Mouse (Mus musculus) limb, embryonic 11.5 days (tissue): ENCODE measurements around the gene Elmsan1. TPM values are rescaled to one million over a fixed set of nuclear protein-coding genes. Genes with fewer than 3 reads are reported as not detected.
A peak's percentile ranks its signal among the peaks of the same experiment; 100 is the strongest.

Experiments used
- ATAC-seq: fragments of 200-750 bp; cut with Nextera tagmentation; 2 replicates; pipeline ENCODE4 v1.8.0; 2017; ENCODE audit warnings: low read depth; ENCODE audit not compliant: insufficient number of reproducible peaks, low FRiP score, low TSS enrichment
- DNase-seq: peaks from one replicate; pipeline ENCODE4 v3.0.0-alpha.2; 2015; ENCODE audit warnings: low spot score
- H3K27ac ChIP-seq: fragments of 300-500 bp; sonication (generic); replicated peaks from 2 replicates; pipeline ENCODE4 v1.5.1; 2014; ENCODE audit warnings: low read depth, mild to moderate bottlenecking, low read length
- H3K27me3 ChIP-seq: fragments of 300-500 bp; sonication (generic); 2 replicates; pipeline ENCODE4 v1.6.1; 2014; ENCODE audit warnings: mild to moderate bottlenecking, low read length, mixed read lengths; ENCODE audit not compliant: control insufficient read depth, insufficient read depth
- H3K36me3 ChIP-seq: fragments of 300-500 bp; sonication (generic); 2 replicates; pipeline ENCODE4 v1.6.1; 2014; ENCODE audit warnings: mild to moderate bottlenecking, low read length, moderate library complexity, mixed read lengths; ENCODE audit not compliant: control insufficient read depth, insufficient read depth
- H3K4me1 ChIP-seq: fragments of 300-500 bp; sonication (generic); 2 replicates; pipeline ENCODE4 v1.6.1; 2014; ENCODE audit warnings: low read length, mixed read lengths; ENCODE audit not compliant: control insufficient read depth, insufficient read depth
- H3K4me2 ChIP-seq: fragments of 300-500 bp; sonication (generic); 2 replicates; pipeline ENCODE4 v1.6.1; 2014; ENCODE audit warnings: low read depth, mild to moderate bottlenecking, moderate library complexity; ENCODE audit not compliant: severe bottlenecking
- H3K4me3 ChIP-seq: fragments of 300-500 bp; sonication (generic); 2 replicates; pipeline ENCODE4 v1.5.1; 2014; ENCODE audit warnings: low read depth, low read length
- H3K9ac ChIP-seq: fragments of 300-500 bp; sonication (generic); 2 replicates; pipeline ENCODE4 v1.6.1; 2014; ENCODE audit warnings: mild to moderate bottlenecking, low read length
- H3K9me3 ChIP-seq: fragments of 300-500 bp; sonication (generic); 2 replicates; pipeline ENCODE4 v1.6.1; 2016; ENCODE audit warnings: low read length; ENCODE audit not compliant: control insufficient read depth
- WGBS: fragments of 180-500 bp; shearing (Covaris S2); extraction: QIAGEN DNeasy Blood & Tissue Kit; methylation state at CpG from one replicate; pipeline ENCODE4 v1.1.7; 2014; 5-methylcytosine and 5-hydroxymethylcytosine counted together
- polyA plus RNA-seq: library from polyadenylated mRNA; unstranded; fragments of >200 nt; fragmentation: Nextera tagmentation; extraction: Ambion mirVana; gene quantifications from 2 replicates; pipeline ENCODE4 v1.2.1, GENCODE M21; 2014

Elmsan1 gene
- polyA plus RNA-seq, 1 experiment from 2014 or later = 6.1 TPM

DNA sequence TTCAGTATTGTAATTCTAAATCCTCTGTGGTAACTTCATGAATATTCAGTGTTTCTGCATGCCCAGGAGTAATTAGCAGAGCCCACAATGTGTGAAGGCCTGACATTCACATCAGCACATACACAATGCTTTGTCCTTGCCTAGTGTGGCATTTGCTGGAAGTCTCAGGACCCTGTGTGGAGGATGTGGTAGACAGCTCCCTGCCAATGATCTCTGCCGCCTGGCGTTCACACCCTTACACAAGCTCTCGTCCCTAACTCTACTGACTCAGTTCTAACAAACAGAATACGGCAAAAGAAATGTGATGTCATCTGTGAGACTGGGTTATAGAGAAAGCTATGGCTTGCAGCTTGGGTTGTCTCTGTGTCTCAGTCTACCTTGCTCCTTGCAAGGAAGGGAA, 1.8 kb upstream of the Elmsan1 start:
- Histone ChIP-seq H3K27ac (no peak overlapping the region), H3K9me3 (no peaks in the 10 kb centered on the region), H3K9ac (no peak overlapping the region), H3K4me1 (peaks cover 17% of the 10 kb centered on the region), H3K4me3 (no peak overlapping the region), H3K4me2 (no peak overlapping the region), H3K36me3 (no peaks in the 10 kb centered on the region), H3K27me3 (no peaks in the 10 kb centered on the region)
- ATAC-seq (no peak), DNase-seq (no peak)
- WGBS = 73% methylated on average over 4 of the region's 4 CpGs

DNA sequence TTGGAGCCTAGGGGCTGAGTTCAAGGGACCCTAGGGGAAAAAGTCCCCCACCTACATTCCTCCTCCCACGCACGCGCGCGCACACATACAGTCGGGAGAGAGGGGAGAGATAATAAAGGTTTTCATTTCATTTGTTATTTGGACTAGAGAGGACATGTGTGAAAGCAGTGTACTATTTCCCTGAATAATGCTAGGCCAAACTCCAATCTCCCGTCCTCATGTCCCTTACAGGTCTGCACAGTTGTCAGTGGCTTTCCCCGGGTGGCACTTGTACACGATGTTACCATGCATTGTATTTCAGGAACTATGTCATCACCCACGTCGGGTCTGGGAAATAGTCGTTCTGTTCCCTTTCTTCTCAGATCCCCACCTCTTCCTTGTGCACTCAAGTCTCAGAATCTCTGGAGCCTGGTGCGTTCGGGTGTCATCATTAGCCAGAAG, 460 bp upstream of the Elmsan1 start:
- DNase-seq (no peak), ATAC-seq (no peak)
- Histone ChIP-seq H3K9me3 (no peaks in the 10 kb centered on the region), H3K36me3 (no peaks in the 10 kb centered on the region), H3K9ac (peak overlapping the region; percentile 85), H3K27ac (peak overlapping the region; percentile 80), H3K4me1 (peaks cover 28% of the 10 kb centered on the region), H3K27me3 (no peaks in the 10 kb centered on the region), H3K4me3 (peak overlapping the region; percentile 75), H3K4me2 (peak overlapping the region; percentile 77)
- 5% methylated on average over 14 of the region's 14 CpGs for WGBS

DNA sequence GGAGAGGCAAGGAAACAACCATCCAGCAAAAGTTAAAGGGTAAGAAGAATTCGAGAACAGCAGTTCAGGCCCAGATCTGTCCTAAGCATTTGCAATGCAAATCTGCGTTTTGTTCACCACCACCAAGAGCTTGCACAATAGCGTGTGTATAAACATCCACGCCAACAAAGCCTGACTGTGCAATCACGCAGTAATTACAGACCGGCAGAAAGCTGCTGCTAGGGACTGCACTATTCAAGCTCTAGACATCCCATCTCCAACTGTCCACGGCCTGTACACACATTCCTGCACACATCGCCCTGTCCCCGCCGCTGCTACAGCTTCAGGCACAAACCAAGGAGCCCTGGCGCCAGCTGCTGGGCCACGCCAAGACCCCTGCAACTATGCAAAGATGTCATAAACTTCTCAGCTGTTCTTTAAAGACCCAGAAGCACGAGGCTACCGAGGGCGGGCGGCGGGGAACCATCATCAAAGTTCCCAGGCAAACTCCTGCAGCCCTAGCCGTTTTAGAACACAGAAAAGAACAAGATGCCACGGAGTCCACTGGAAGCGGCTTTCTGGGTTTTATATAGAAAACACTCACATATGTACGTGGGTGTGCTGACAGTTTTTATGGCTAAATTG, 1.1 kb downstream of the Elmsan1 start:
- 3% methylated on average over 21 of the region's 21 CpGs for WGBS
- H3K9ac ChIP-seq = peak overlapping the region; percentile 85
- DNase-seq (peak; percentile 70), ATAC-seq (peak; percentile 53; the same call in 1 of the 2 replicates)
- H3K4me1 ChIP-seq = peaks cover 28% of the 10 kb centered on the region
- H3K27me3 ChIP-seq = no peaks in the 10 kb centered on the region
- H3K27ac ChIP-seq = peak overlapping the region; percentile 4
- H3K9me3 ChIP-seq = no peaks in the 10 kb centered on the region
- peak overlapping the region; percentile 77 for H3K4me2 ChIP-seq
- peak overlapping the region; percentile 75 for H3K4me3 ChIP-seq
- H3K36me3 ChIP-seq = no peaks in the 10 kb centered on the region

DNA sequence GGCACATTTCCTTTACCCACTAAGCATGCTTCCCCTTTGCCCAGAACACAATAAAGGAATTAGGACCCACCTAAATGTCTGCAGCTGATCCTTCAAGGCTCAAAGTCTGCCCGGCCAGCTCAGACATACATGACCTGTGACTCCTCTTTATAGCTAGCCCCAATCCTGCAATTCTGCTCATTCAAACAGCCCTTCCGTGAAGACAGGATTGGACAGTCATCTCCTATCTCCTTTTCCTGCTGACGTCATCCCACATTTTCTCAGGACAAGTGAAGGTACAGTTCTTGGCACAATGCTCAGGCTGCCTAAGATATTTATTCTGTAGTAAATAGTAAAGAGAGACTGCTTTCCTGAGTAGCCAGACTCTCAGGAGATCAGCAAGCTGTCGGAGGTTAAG, 1.6 kb downstream of the Elmsan1 start:
- Histone ChIP-seq H3K9me3 (no peaks in the 10 kb centered on the region), H3K27ac (no peak overlapping the region), H3K9ac (no peak overlapping the region; the same call in 1 of the 2 replicates), H3K4me1 (peaks cover 26% of the 10 kb centered on the region), H3K4me2 (peak overlapping the region; percentile 77), H3K27me3 (no peaks in the 10 kb centered on the region), H3K36me3 (no peaks in the 10 kb centered on the region), H3K4me3 (peak overlapping the region; percentile 75)
- DNase-seq = no peak
- 44% methylated on average over 4 of the region's 4 CpGs for WGBS
- no peak for ATAC-seq

DNA sequence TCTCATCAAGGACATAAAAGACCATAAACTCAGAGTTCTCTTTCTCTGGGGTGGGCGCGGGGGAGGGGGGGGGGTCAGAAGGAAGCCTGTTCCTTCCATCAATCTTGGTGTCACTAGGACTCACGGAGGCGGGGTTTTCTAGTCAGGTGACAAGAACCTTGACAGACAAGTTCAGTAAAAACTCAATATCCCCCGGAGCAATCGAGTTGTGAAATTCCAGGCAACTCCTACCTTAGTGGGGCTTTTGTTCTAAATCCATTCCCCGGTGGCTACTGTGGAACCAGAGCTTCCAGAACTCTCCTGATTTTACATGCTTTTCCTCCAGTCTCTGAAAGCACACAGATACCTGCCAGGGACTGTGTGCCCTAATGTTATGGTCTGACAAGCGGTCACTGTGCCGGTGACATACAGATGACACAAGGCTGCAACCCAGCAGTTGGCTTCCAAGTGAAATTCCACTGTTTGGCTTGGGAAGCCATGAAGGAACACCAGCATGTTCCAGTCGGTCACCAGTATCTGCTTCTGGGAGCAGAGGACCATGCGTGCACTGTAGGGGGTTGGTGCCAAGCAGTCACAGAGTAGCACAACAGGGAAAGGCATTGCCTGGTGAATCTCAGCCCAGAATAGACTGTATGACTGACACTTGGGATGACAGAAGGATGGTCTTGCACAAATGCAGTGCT, 2.8 kb downstream of the Elmsan1 start:
- Histone ChIP-seq H3K27ac (peak overlapping the region; percentile 52; the same call in 1 of the 2 replicates), H3K36me3 (no peaks in the 10 kb centered on the region), H3K9ac (no peak overlapping the region), H3K4me2 (no peak overlapping the region), H3K4me3 (no peak overlapping the region), H3K27me3 (no peaks in the 10 kb centered on the region), H3K4me1 (peaks cover 26% of the 10 kb centered on the region), H3K9me3 (no peaks in the 10 kb centered on the region)
- DNase-seq = no peak
- no peak for ATAC-seq
- 41% methylated on average over 10 of the region's 11 CpGs for WGBS

DNA sequence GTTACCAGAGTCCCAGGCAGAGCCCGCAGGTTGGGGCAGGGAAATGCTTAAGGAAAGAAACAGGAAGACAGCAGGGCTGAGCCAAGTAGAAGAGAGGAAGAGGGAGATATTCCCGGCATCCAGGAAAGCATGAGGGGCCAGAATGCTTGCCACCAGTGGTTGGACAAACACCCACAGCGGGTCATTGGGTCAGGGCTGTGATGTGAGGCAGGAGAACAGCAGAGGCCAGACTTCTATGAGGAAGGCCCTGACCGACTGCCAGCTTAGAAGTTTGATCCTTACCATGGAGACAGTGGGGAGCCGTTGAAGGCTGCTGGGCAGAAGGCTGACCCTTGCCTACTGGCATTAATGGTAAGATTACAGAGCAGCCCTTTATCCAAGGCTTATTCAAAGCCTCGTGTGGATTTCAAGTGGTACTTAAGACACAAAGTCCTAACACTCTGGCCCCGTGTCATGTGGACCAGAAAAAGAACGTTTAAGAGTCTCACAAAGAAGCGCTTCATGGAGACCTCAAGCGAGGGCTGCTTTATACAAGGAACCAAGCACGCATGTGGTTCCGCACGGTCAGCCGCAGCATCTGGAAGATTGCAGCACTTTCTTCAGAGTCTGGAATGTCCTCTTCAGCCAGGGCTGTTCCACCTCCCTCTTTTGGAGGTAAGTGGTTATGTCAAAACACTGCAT, 4.0 kb downstream of the Elmsan1 start:
- H3K36me3 ChIP-seq = no peaks in the 10 kb centered on the region
- H3K9me3 ChIP-seq = no peaks in the 10 kb centered on the region
- no peak overlapping the region for H3K4me3 ChIP-seq
- no peak for ATAC-seq
- peaks cover 26% of the 10 kb centered on the region for H3K4me1 ChIP-seq
- peak overlapping the region; percentile 22; the same call in 1 of the 2 replicates for H3K9ac ChIP-seq
- DNase-seq = no peak
- no peaks in the 10 kb centered on the region for H3K27me3 ChIP-seq
- 62% methylated on average over 14 of the region's 14 CpGs for WGBS
- peak overlapping the region; percentile 12; the same call in 1 of the 2 replicates for H3K27ac ChIP-seq
- H3K4me2 ChIP-seq = 0 out of 2 replicates have a peak overlapping the region, but pooled peaks have one; percentile 7

DNA sequence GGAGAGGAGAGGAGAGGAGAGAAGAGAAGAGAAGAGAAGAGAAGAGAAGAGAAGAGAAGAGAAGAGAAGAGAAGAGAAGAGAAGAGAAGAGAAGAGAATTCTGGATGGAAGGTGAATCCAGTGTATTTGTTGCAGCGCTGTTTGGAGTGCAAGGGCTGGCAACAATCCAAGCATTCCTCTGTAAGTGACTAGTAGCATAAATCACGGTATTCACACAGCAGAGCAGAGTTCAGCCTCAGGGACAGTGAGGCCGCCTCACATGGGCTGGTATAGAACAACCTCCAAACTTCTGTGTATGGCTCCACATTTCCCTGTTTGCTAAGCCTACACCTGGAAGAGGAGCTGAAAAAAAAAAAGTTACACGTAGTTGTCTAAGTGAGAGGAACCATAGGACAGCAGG, 6.4 kb downstream of the Elmsan1 start:
- no peak overlapping the region for H3K9ac ChIP-seq
- no peaks in the 10 kb centered on the region for H3K9me3 ChIP-seq
- H3K27me3 ChIP-seq = no peaks in the 10 kb centered on the region
- ATAC-seq (no peak), DNase-seq (no peak)
- H3K4me2 ChIP-seq = no peak overlapping the region
- H3K27ac ChIP-seq = no peak overlapping the region
- H3K4me1 ChIP-seq = peaks cover 20% of the 10 kb centered on the region
- WGBS = 52% methylated on average over 4 of the region's 4 CpGs
- no peak overlapping the region for H3K4me3 ChIP-seq
- no peaks in the 10 kb centered on the region for H3K36me3 ChIP-seq

DNA sequence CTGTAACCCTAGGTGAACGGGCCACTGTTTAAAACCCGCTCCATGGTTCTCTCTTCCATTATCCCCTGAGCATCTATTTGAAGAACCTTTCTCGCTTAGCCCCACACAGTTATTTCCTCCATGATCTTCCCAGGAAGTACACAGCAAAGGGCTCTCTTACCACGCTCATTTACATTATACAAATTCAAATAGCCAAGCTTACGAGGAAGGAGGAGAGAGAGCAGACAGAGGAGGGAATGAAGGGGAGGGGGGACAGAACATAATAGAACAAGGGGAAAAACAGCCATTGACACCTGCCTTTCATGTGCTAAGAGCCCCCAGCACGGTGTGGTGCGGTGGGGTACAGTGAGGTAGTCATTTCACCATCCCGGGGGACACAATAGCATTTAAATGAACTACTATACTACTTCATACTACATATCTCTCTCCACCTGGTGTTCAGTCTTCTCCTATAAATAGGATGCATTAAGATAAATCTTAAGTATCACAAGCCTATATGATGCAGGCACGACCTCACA, 7.6 kb downstream of the Elmsan1 start:
- no peak for ATAC-seq
- 63% methylated on average over 9 of the region's 9 CpGs for WGBS

More for the DNA sequence above, 7.6 kb downstream of the Elmsan1 start:
- Histone ChIP-seq H3K9ac (no peak overlapping the region), H3K36me3 (no peaks in the 10 kb centered on the region), H3K4me2 (no peak overlapping the region), H3K9me3 (no peaks in the 10 kb centered on the region), H3K27ac (no peak overlapping the region), H3K27me3 (no peaks in the 10 kb centered on the region), H3K4me3 (no peak overlapping the region), H3K4me1 (peaks cover 14% of the 10 kb centered on the region)
- DNase-seq = no peak
